Mouse (Mus musculus): Measurements from ENCODE around the gene Pitpna. TPM values are rescaled to one million over a fixed set of nuclear protein-coding genes. Genes with fewer than 3 reads are reported as not detected.
"Not testable (repeated sequence)": the region's sequence is repeated elsewhere in the genome, so short reads cannot be mapped to it uniquely, and the experiment has no call there.

The Pitpna gene
- polyA plus RNA-seq, 1 experiment from 2014 or later = 107 TPM

DNA sequence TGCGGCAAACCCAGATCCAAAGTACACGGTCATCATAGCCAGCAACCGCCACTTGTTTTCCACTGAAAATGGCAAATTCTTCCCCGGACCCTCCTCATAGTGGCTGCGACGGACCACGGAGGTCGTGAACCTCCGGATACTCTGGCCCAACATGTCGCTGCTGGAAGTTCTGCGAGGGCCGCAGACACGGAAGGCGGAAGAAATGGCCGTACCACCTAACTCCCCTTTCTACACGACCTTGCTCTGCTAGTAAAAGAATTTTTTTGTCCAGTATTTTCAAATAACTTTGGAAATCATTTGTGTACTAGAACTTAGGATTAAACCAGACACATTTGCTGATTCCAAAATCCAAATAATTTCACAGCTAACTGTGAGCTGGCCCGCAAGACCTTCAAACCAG, 11.9 kb downstream of the Pitpna start:
- H3K36me3 ChIP-seq = peaks cover 76% of the 10 kb centered on the region

DNA sequence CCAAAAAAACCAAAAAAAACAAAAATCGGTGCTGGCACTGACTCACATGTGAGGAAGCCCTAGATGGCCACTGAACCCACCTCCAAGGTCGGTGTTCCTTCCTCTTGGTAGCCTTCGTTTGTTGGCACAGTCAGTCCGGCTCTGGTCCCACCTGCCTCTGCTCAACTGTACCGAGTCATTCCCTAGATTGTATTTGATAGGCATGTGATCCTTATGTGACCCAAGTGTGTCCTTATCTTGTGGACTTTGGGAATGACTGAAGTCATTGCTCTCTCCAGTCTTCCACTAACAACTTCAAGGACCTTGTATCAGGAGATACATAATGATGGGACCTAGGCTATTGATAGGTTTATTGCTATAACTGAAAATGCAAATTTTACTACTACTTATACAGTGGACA, 16.9 kb downstream of the Pitpna start:
- no peaks in the 10 kb centered on the region for H3K4me1 ChIP-seq
- no peak for ATAC-seq (ENCODE audit: low FRiP score, low read depth)
- 92% methylated on average over 5 of the region's 5 CpGs for WGBS
- no peaks in the 10 kb centered on the region for H3K9me3 ChIP-seq
- no peak overlapping the region for H3K4me2 ChIP-seq (replicated peaks)
- H3K9ac ChIP-seq (replicated peaks) = no peak overlapping the region
- no peak overlapping the region for H3K4me3 ChIP-seq
- no peaks in the 10 kb centered on the region for H3K27me3 ChIP-seq
- H3K36me3 ChIP-seq = peaks cover 85% of the 10 kb centered on the region
- H3K27ac ChIP-seq (replicated peaks) = no peak overlapping the region

More for the DNA sequence above, 11.9 kb downstream of the Pitpna start:
- H3K4me1 ChIP-seq; H3K4me3 ChIP-seq; H3K9me3 ChIP-seq; H3K27me3 ChIP-seq; ATAC-seq (ENCODE audit: low FRiP score, low read depth); H3K9ac ChIP-seq (replicated peaks); H3K27ac ChIP-seq (replicated peaks); H3K4me2 ChIP-seq (replicated peaks): not testable (repeated sequence)
- WGBS = 95% methylated on average over 17 of the region's 17 CpGs

DNA sequence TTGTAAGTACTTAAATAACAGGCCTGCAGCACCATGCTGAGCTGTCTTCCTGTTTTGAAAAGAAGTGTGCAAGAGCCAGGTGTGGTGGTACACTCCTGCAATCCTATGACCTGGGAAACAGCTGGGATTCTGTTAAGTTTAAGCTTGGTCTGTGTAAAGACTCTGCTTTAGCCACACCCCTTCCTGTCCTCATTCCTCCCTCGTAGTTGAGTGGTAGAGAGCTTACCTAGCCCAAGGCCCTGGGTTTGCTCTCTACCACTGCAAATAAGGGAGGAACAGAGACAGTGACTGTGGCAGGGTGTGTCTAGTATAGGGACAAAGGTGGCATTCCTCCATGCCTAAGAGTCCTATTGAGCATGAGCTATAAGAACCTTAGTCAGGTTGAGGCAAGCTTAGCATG, 17.4 kb downstream of the Pitpna start:
- H3K4me3 ChIP-seq = no peak overlapping the region
- 53% methylated on average over 1 of the region's 1 CpGs for WGBS
- no peaks in the 10 kb centered on the region for H3K9me3 ChIP-seq
- no peak overlapping the region for H3K9ac ChIP-seq (replicated peaks)
- H3K27ac ChIP-seq (replicated peaks) = no peak overlapping the region
- no peaks in the 10 kb centered on the region for H3K27me3 ChIP-seq
- H3K4me1 ChIP-seq = no peaks in the 10 kb centered on the region
- no peak for ATAC-seq (ENCODE audit: low FRiP score, low read depth)
- peaks cover 85% of the 10 kb centered on the region for H3K36me3 ChIP-seq
- H3K4me2 ChIP-seq (replicated peaks) = no peak overlapping the region

DNA sequence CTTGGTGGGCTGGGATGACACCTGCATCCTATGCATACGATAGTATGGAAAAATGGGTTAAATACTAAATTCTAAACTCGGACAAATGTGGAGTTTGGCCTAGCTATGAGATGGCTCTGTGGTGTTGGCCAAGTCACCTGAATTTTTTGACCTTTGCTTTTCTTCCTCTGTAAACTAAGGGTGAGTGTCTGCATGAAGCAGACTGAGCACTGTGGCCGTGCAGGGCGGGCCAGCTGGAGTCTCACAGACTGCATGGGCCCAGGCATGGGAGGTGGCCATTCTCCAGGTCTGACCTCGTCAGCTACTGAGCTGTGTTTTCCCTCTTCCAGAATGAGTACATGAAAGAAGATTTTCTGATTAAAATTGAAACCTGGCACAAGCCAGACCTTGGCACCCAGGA, 20.9 kb downstream of the Pitpna start:
- Histone ChIP-seq H3K4me3 (no peak overlapping the region), H3K4me2 (replicated peaks) (no peak overlapping the region), H3K9ac (replicated peaks) (no peak overlapping the region), H3K4me1 (no peaks in the 10 kb centered on the region), H3K36me3 (peaks cover 83% of the 10 kb centered on the region), H3K9me3 (no peaks in the 10 kb centered on the region), H3K27ac (replicated peaks) (no peak overlapping the region), H3K27me3 (no peaks in the 10 kb centered on the region)
- 95% methylated on average over 5 of the region's 5 CpGs for WGBS
- no peak for ATAC-seq (ENCODE audit: low FRiP score, low read depth)

DNA sequence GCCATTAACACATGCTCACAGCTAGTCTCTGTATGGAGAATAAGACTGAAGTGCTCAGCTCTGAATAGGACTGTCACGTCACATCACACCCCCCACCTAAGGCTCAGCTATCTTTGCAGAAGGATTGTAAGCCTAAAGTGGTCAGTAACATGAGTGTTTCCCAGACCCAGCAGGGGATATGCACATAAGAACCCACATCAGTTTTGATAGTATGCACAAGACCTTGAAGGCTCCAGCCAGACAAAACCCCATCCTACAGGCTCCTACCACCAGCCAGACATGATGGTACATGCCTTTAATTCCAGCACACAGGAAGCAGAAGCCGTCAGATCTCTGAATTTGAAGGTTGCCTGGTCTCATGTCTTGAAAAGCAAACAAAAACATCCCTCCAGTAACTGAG, 22.1 kb downstream of the Pitpna start:
- Histone ChIP-seq H3K4me3 (no peak overlapping the region), H3K9ac (replicated peaks) (no peak overlapping the region), H3K36me3 (peaks cover 81% of the 10 kb centered on the region), H3K27me3 (no peaks in the 10 kb centered on the region), H3K27ac (replicated peaks) (no peak overlapping the region), H3K9me3 (no peaks in the 10 kb centered on the region), H3K4me1 (no peaks in the 10 kb centered on the region), H3K4me2 (replicated peaks) (no peak overlapping the region)
- no peak for ATAC-seq (ENCODE audit: low FRiP score, low read depth)
- WGBS = 90% methylated on average over 2 of the region's 2 CpGs

DNA sequence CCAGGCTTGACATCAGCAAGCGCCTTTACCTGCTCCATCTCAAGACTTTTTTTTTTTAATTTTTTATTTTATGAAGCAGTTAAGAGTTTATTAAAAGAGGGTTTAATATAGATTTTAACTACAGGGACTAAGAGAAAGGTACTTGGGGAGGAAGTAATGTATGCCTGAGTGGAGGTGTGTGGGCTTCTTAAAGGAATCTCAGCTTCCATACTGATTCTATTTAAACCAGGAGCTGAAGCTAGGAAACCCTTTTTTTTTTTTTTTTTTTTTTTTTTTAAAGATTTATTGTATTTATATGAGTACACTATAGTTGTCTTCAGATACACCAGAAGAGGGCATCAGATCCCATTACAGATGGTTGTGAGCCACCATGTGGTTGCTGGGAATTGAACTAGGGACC, 26.9 kb downstream of the Pitpna start:
- no peaks in the 10 kb centered on the region for H3K27me3 ChIP-seq
- peaks cover 73% of the 10 kb centered on the region for H3K36me3 ChIP-seq
- no peaks in the 10 kb centered on the region for H3K4me1 ChIP-seq
- no peak overlapping the region for H3K4me3 ChIP-seq
- no peak overlapping the region for H3K9ac ChIP-seq (replicated peaks)
- no peak overlapping the region for H3K27ac ChIP-seq (replicated peaks)
- H3K4me2 ChIP-seq (replicated peaks) = no peak overlapping the region
- WGBS = 93% methylated on average over 1 of the region's 1 CpGs
- no peak for ATAC-seq (ENCODE audit: low FRiP score, low read depth)
- H3K9me3 ChIP-seq = no peaks in the 10 kb centered on the region

DNA sequence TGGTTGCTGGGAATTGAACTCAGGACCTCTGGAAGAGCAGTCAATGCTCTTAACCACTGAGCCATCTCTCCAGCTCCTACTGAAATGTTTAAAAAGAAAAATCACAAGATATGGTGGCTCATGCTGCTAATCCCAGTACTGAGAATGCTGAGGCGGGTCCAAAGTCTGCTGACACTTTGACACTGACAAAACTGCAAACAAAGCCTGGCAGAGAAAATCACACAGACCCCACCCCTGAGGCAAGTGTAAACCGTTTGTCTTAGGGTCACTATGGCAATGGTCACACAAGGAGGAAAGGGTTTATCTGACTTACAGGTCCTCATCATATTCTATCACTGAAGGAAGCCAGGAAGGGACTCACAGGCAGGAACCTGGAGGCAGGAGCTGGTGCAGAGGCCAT, 27.7 kb downstream of the Pitpna start:
- Histone ChIP-seq H3K4me3 (no peak overlapping the region), H3K9me3 (no peaks in the 10 kb centered on the region), H3K36me3 (peaks cover 73% of the 10 kb centered on the region), H3K27ac (replicated peaks) (no peak overlapping the region), H3K9ac (replicated peaks) (no peak overlapping the region), H3K4me1 (no peaks in the 10 kb centered on the region), H3K4me2 (replicated peaks) (no peak overlapping the region), H3K27me3 (no peaks in the 10 kb centered on the region)
- ATAC-seq (ENCODE audit: low FRiP score, low read depth) = no peak
- 86% methylated on average over 2 of the region's 2 CpGs for WGBS

DNA sequence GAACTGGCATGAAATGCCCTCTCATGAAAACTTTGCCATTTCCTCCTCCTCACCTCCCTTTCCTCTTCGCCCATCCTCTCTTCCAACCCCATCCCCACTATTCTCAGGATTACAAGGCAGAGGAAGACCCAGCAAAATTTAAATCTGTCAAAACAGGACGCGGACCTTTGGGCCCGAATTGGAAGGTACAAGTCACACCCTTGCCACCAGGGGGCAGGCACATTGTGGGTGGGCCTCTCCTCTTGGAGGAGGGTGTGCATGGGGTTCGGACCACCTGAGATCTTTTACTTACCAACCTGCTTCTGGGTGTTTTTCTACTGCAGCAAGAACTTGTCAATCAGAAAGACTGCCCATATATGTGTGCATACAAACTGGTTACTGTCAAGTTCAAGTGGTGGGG, 31.2 kb downstream of the Pitpna start:
- Histone ChIP-seq H3K4me2 (replicated peaks) (no peak overlapping the region), H3K9me3 (no peaks in the 10 kb centered on the region), H3K36me3 (peaks cover 63% of the 10 kb centered on the region), H3K27ac (replicated peaks) (no peak overlapping the region), H3K4me1 (no peaks in the 10 kb centered on the region), H3K27me3 (no peaks in the 10 kb centered on the region), H3K9ac (replicated peaks) (no peak overlapping the region), H3K4me3 (no peak overlapping the region)
- no peak for ATAC-seq (ENCODE audit: low FRiP score, low read depth)
- 81% methylated on average over 5 of the region's 5 CpGs for WGBS

DNA sequence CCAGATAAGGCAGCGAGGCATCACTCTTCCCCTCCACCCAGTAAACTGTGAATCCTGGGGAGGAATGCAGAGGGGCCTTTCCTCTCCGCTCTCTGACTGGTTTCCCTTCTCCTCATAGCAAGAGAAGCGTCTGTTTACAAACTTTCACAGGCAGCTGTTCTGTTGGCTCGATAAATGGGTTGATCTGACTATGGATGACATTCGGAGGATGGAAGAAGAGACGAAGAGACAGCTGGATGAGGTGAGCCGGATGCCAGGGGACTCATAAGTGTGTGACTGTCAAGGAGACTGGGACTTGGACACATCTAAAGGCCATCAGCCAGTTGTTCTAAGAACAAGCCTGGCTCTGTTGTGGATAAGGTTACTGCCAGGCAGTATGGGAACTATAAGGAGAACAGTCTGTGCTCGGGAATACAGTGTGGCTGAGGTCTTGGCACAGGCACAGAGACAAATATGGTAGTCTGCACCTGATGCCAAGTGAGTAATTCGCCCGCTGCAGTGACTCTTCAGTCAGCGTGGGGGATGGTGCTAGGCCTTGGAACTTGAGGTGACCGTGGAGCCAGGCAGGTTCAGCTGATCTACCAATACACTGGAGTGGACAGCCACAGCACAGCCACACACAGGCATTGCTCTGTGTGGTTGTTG, 32.4 kb downstream of the Pitpna start:
- H3K36me3 ChIP-seq = peaks cover 65% of the 10 kb centered on the region
- H3K9me3 ChIP-seq = no peaks in the 10 kb centered on the region
- no peaks in the 10 kb centered on the region for H3K27me3 ChIP-seq
- 93% methylated on average over 12 of the region's 12 CpGs for WGBS
- H3K27ac ChIP-seq (replicated peaks) = no peak overlapping the region
- H3K9ac ChIP-seq (replicated peaks) = 0 out of 2 replicates have a peak overlapping the region, but pooled peaks have one; percentile 7
- H3K4me3 ChIP-seq = no peak overlapping the region
- no peak overlapping the region for H3K4me2 ChIP-seq (replicated peaks)
- no peaks in the 10 kb centered on the region for H3K4me1 ChIP-seq
- no peak for ATAC-seq (ENCODE audit: low FRiP score, low read depth)

DNA sequence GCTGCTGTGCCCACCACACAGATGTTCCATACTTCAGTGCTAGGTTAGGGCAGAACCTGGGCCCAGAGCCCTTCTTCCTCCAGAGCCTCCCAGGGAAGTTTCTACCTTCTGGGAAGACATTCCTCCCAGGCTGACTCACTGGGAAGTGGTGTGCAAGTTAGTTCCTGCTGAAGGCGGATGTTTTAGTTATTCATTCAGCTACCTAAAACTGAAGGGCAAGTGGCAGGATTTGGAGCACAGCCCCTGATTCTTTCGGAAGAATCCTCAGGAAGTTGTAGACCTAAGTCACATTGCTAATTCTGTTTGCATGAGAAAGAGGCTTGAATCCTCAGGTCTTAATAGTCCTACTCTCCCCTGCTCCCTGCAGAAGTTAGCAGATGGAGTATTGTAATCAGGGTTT, 33.5 kb downstream of the Pitpna start:
- 88% methylated on average over 2 of the region's 2 CpGs for WGBS
- H3K9ac ChIP-seq (replicated peaks) = no peak overlapping the region
- no peak overlapping the region for H3K4me2 ChIP-seq (replicated peaks)
- H3K27ac ChIP-seq (replicated peaks) = no peak overlapping the region
- ATAC-seq (ENCODE audit: low FRiP score, low read depth) = no peak
- no peaks in the 10 kb centered on the region for H3K4me1 ChIP-seq
- no peaks in the 10 kb centered on the region for H3K9me3 ChIP-seq
- H3K4me3 ChIP-seq = no peak overlapping the region
- H3K36me3 ChIP-seq = peaks cover 71% of the 10 kb centered on the region
- H3K27me3 ChIP-seq = no peaks in the 10 kb centered on the region

DNA sequence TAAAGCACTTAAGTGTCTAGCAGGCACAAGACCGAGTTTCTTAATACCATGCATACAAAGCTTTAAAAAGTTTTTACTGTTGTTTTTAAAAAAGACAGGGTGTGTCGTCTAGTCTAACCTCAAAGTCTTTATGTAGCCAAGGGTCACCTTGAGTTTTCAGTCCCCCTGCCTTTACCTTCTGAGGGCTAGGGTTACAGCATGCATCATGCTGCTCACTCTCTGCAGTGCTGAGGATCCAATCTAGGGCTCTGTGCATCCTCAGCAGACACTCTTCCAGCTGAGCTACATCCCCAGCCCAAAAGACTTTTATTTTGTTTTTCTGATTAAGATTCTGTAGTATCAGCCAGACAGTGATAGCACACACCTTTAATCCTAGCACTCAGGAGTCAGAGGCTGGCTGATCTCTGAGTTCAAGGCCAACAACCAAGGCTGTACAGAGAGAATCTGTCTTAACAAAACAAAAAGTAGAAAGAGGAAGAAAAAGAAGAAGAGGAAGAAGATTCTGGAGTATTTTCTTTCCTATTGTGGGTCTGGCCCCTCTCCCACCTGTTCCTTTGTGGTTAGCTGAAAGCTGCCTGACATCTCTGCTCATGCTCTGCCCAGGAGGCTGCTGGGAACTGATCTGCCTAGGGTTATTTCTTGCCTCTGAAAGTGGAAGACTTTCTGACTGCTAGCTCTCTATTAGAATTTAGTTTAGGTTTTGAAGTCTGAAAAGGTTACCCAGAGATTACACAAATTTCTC, 34.9 kb downstream of the Pitpna start:
- peaks cover 75% of the 10 kb centered on the region for H3K36me3 ChIP-seq
- H3K4me1 ChIP-seq = no peaks in the 10 kb centered on the region
- no peaks in the 10 kb centered on the region for H3K9me3 ChIP-seq
- no peak overlapping the region for H3K9ac ChIP-seq (replicated peaks)
- no peak for ATAC-seq (ENCODE audit: low FRiP score, low read depth)
- H3K27me3 ChIP-seq = no peaks in the 10 kb centered on the region
- no peak overlapping the region for H3K27ac ChIP-seq (replicated peaks)
- no peak overlapping the region for H3K4me2 ChIP-seq (replicated peaks)
- H3K4me3 ChIP-seq = no peak overlapping the region
- WGBS = 92% methylated on average over 2 of the region's 2 CpGs

DNA sequence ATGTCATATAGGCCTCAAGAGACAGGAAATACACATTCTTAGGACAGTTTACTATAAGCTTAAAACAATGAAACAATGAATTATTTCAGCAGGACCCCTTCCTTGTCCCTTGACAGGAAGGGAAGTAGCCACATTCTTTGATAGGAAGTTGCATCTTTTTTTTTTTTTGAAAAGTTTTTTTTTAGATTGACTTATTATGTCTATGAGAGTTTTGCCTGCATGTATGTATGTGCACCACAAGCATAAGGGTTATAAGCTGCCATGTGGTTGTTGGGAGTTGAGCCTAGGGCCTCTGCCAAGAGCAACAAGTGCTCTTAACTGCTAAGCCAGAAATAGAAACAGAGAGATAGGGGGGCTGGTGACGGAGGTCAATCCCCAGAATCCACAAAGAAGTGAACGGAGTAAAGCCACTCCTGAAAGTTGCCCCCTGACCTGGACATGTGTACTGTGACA, 36.2 kb downstream of the Pitpna start:
- ATAC-seq (ENCODE audit: low FRiP score, low read depth) = no peak
- H3K27me3 ChIP-seq = no peaks in the 10 kb centered on the region
- no peaks in the 10 kb centered on the region for H3K9me3 ChIP-seq
- H3K36me3 ChIP-seq = peaks cover 78% of the 10 kb centered on the region
- no peak overlapping the region for H3K9ac ChIP-seq (replicated peaks)
- WGBS = 82% methylated on average over 2 of the region's 2 CpGs
- H3K4me1 ChIP-seq = no peaks in the 10 kb centered on the region
- H3K4me3 ChIP-seq = no peak overlapping the region
- no peak overlapping the region for H3K4me2 ChIP-seq (replicated peaks)
- no peak overlapping the region for H3K27ac ChIP-seq (replicated peaks)
